Mouse (Mus musculus) layer of hippocampus, postnatal 14 days (tissue): ENCODE results near the gene Zfp981. TPM values are rescaled to one million over a fixed set of nuclear protein-coding genes. Genes with fewer than 3 reads are reported as not detected.
"Not testable (repeated sequence)": the region's sequence is repeated elsewhere in the genome, so short reads cannot be mapped to it uniquely, and the experiment has no call there.

Source experiments
- DNase-seq, 2 experiments: peaks; one replicate each; pipeline ENCODE4 v3.0.0; 2021 to 2022; ENCODE audit warnings: low spot score in 2 of 2, mixed read lengths in 1 of 2
- long read RNA-seq, 2 experiments: library from polyadenylated mRNA; stranded (forward); transcript quantifications; one replicate each; pipeline ENCODE4 v2.0.0; 2021
- total RNA-seq, 2 experiments: library from RNA; stranded (reverse); gene quantifications; 2 replicates each; pipeline ENCODE4 v1.2.3; 2021

Gene Zfp981
- total RNA-seq = under 1 TPM; 0.48 to 0.83 TPM
- long read RNA-seq, experiment 1, partial matches to known transcripts = 0 of 10 reads
- long read RNA-seq, experiment 1, other reads (novel, unspliced or antisense) = 10 of 10 reads
- long read RNA-seq, experiment 2, partial matches to known transcripts = 4 of 24 reads
- long read RNA-seq, experiment 2, other reads (novel, unspliced or antisense) = 20 of 24 reads

DNA sequence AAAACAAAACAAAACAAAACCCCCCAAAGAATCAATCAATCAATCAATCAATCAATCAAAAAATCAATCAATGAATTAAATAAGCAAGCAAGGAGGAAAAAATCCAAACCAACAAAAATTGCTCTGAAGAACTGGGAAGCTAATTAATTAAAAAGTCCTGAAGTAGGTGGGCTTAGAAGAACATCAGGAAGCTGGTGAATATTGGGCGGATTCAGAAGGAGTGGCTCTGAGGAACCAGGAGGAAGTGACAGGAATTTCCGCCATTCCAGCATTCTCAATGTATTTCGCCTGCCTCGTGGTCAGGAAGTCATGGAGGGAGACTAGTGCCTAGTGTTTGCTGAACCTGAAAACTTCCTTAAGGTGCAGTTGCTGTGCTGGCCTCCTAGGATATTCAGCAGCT is at the start of gene Zfp981:
Zfp981 (plus strand) TSS at position 301 of the 400 bp plus-strand sequence.
- not testable (repeated sequence) for DNase-seq

DNA sequence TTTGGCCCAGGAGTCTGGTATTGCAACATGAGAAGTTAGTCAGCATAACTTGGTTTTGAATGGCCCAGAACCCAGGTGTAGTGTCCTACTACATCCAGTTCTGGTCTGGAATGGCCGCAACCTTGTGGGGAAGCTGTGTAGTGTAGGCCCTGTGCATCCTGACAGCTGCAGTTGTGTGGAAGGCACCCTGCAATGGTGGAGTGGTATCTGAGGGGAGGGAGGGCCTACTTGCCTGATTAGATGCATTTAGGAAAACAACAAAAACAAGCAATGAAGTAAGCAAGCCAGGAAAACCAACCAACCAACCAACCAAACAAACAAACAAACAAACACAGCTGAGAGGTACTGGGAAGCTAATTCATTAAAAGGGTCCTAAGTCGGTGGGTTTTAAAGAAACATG is 49.3 kb upstream of the Zfp981 start:
- not testable (repeated sequence) for DNase-seq

DNA sequence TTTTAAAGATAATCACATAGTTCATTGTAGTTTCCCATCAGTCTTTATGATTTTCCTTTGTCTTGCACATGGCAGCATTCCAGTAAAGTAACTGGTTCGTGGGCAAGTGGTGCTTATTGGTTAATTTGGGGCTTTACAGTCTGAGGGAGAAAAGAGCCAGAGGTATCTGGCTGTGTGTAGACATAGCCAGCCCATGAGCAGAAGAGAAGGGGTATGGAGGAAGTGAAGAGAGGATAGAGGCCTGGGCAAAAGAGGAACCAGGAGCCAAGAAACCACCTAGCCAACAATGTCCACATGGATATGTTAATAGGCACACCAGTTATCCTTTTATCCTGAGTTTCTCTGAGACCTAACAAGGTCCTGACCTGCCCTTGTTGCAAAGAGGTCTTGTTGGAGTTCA is 47.7 kb upstream of the Zfp981 start:
- not testable (repeated sequence) for DNase-seq

DNA sequence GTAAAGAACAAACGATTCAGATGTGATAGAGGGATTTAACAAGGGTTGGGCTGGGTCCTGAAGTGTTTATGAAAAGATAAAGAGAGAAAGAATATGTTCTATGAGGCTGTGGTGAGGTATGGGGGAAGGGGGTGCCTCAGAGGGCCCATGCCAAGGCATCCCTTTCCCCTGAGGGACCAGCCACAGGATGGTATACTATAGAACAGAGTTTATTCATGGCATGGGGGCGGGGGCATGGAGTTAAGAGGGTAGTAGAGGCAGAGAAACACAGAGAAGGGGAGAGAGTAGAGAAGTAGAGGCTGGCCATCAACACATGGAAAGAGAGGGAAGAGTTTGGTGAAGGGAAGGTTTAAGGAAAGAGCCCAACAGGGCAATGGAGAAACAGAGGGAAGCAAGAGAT is 46.9 kb upstream of the Zfp981 start:
- no peak for DNase-seq

DNA sequence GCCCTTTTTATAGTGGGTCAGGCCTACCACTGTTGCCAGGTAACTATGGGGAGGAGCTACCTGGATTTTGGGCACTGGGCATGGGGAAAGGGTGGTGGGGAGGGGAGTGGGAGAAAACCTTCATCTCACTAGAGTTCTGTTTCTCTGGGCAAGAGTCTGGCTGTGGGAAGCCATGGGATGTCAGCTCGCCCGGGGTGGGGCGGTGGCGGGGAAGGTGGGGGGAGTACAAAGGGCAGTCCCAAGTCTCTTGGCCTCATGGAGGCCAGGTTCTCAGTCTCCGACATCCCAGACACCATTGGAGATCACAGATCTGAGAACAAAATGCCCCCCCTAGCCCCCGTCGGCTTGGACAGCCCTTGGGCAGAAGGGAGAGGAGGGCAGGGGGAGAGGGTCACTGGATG is 46.5 kb upstream of the Zfp981 start:
- DNase-seq = no peak

DNA sequence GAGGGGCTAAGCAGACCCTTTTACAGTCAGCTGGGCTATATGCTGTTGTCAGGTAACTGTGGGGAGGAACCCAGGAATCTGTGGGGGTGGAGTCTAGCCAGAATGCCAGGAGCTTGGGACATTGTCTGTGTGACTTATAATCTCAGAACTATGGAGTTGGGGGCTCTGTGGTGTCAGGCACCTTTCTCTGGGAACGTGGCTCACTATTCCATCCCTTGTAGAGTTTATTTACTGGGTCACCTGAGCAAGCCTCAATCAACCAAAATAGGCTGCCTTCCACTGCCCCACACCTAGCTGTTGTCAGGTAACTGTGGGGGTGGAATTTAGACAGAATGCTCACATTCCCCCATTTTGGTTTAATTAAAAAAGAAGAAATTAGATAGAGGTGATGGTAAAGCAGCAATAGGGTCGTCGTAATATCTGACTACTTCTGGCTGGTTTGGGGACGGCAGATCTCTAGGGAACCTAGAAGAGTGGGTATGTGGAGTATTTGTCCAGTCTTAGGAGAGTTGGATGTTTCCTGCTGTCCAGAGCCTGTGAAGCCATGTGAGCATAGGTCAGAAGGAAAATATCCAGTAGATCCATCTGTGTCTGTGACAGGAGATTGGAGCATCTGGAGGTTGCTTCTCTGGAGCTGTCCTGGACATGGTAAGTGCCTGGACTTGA is 45.6 kb upstream of the Zfp981 start:
- no peak for DNase-seq

DNA sequence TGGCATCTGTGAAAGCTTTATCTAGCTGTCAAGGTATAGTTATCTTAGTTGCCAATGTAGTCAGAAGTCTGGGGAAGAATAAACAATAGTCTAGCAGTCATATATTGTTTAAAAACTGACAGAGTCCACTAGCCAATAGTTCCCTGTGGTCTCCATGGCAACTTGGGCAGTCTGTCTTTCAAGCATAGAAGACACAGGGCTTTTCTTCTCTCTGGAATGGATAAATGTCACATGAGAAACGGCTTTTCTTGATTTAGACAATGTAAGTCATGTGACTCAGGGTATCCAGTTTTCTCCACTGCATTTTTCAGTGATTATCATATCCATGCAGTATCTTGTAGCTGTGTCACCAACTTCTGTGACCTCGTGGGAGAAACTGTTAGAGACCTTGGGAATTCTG is 44.7 kb upstream of the Zfp981 start:
- no peak for DNase-seq

DNA sequence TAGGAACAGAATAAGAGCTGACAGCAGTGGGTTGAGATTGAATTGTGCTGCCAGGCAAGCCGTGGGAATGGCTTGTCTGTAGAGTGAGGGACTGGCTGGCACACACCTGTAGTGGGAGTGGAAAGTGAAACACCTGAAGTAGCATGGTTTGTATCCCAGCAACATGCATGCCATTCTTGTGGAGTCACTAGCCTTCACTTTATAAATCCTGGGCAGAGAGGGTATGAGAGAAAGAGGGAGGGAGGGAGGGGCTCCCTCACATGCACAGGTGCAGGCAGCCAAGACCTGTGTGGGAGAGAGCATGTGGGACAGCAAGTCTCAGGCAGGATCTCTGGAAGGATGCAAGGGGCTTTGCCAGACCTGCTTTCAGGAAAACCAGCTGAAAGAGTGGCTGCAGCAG is 44.1 kb upstream of the Zfp981 start:
- DNase-seq = no peak

DNA sequence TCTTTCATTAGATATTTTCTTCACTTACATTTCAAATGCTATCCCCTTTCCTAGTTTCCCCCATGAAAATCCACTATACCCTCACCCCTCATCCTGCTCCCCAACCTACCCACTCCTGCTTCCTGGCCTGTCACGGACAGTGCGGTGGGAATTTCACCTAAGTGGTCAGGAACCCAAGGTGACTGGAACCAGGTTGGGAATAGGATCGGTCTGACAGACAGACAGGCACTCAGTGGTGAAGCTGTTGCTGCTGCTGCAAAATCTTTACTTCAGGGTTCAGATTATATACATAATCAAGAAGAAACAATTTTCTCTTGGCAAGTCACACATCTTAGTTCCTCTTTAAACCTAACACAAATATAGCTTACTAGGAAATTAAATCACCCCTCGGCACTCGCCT is 42.0 kb upstream of the Zfp981 start:
- not testable (repeated sequence) for DNase-seq

DNA sequence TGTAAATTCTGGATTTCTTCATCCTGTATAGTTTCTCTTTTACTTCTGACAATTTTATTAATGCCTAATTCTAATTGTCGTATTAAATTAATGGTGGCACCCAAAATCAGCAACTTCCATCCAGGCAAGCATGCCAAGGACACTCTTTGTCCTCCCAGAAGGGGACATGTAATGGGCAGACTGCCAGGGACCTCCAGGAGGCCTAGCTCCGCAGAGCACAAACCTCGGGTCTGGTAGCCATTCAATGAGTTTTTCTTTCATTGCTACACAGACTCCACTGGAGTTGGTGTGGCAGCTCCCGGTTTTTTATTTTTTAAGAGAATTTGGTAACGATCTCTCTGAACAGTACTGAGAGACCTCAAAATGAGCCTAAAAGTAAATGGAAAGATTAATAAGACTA is 41.1 kb upstream of the Zfp981 start:
- not testable (repeated sequence) for DNase-seq

DNA sequence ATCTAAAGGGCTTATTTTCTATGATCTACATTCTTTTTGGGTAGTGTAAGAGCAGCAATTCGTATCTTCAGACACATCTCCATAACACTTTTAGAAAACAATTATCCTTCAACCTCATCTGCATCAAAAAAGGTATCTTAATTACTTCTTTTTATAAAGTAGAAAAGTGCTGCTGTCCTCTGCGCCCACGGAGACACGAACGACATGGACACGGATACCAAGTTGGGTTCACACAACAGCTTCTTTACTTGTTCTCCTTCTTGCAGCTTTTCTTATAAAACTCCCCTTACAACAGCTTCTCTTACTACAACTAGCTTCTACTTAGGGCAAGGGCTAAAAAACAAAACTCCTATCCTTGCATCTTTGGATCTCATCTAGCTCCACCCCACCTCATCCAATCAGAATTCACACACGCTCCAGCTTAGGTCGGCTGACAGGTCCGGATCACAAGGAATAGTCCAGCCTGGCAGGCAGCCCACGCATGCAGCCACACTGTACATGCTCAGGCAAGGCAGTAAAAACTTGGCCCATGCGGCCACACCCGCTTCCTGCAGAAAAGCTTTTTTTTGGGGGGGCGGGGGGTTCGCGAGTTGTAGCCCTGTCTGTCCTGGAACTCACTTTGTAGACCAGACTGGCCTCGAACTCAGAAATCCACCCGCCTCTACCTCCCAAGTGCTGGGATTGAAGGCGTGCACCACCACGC is 38.0 kb upstream of the Zfp981 start:
- not testable (repeated sequence) for DNase-seq

DNA sequence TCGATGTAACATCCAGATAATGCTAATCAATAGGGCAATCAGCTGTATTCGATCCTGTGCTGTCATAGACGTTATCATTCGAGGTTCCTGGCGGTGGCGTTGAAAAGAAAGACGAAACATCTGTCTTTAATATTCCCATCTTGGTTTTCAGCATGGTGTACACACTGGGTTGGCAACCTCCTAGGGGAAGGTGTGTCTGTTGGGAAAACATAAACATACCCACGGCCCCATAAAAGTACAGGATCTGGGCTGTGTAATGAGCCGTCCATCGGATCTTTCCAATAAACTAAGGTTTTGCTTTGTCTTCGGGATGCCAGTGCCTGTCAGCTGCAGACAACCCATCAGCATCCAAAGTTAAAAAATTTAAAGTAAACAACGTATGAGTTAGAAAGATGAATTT is 31.8 kb upstream of the Zfp981 start:
- not testable (repeated sequence) for DNase-seq

DNA sequence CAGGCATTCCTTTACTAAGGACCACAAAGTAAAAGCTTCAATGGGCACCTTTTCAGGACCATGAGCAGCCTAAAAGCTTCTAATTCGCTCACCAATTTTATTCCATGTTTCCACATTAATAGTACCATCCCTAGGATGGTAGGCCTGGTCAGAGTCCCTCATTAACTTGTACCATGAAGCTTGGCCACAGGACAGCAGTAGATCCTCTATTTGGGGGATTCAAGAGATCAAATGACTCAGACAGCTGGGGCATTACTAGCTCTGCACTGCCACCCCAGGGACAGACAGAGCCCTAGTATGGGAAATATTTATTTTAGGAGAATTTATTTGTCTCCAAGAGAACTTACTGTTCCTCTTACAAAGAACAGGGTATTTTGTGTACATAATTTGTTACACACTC is 27.6 kb upstream of the Zfp981 start:
- DNase-seq = not testable (repeated sequence)

DNA sequence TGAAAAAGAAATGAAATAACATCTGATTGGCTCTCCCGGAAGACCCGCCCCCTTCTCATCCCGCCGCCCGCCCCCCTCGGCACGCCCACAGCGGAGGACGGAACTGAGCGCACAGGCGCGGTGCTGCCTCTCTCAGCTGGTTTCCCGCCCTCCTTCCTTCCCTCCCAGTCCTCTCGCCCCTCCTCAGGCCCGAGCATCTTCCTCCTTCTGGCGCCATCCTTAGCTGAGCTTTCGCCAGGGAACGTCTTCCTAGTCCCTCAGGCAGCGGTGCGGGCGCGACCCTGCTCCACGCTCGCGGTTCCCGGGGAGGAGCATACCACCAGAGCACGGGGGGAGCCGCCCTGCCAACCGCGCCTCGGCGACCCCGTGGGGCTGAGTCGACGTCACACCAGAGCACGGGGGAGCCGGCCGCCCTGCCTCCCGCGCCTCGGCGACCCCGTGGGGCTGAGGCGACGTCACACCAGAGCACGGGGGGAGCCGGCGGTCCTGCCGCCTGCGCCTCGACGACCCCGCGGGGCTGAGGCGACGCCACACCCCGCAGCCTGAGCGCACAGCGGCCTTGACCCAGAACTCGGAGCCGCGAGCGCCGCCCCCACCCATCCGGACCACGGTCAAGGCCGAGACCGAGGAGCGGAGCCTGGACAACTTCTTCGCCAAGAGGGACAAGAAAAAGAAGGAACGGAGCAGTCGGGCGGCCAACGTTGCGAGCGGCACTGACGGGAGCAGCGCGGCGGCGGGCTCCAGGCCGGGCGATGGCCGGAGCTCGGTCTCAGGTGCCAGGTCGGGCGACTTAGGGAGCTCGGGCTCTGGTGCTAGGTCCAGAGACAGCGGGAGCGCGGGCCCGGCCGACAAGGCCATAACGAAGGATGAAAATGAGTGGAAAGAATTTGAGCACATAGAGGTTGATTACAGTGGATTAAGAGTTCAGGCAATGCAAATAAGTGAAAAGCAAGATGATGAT is 26.8 kb upstream of the Zfp981 start:
- not testable (repeated sequence) for DNase-seq

DNA sequence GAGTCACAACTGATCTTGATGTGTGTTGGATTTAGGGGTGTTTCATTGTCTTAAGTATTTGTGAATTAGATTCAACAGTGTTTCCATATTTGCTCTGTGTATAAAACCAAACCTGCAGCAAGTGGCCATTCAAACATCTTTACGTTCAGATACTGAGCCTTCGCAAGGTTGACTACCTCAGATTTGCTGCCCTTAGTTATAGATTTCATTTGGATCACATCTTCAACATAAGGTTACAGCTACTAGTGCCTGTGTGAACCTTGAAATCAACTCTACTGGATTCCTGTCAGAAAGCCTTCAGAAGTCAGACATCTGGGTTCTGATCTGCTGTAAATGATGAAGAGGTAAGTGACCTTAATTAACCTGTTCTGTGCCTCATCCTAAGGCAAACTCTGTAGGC is 25.6 kb upstream of the Zfp981 start:
- DNase-seq = not testable (repeated sequence)

DNA sequence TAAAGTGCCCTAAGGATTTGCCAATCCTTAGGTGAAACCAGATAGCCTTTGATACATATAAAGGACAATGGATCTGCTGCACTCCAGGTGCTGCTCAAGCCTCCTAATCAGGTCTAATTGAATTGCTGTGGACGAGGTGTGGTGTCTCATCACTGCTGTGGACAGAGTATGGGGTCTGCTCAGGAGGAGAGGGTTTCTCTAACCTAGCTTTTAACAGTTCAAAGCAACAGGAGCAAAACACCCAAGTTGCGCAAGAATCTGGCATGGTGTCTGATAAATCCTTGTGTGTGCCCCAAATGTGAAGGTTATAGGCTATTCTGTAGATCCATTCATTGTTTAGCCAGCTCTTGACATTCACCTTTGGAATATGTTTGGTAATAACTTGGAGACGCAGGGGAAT is 24.9 kb upstream of the Zfp981 start:
- not testable (repeated sequence) for DNase-seq

DNA sequence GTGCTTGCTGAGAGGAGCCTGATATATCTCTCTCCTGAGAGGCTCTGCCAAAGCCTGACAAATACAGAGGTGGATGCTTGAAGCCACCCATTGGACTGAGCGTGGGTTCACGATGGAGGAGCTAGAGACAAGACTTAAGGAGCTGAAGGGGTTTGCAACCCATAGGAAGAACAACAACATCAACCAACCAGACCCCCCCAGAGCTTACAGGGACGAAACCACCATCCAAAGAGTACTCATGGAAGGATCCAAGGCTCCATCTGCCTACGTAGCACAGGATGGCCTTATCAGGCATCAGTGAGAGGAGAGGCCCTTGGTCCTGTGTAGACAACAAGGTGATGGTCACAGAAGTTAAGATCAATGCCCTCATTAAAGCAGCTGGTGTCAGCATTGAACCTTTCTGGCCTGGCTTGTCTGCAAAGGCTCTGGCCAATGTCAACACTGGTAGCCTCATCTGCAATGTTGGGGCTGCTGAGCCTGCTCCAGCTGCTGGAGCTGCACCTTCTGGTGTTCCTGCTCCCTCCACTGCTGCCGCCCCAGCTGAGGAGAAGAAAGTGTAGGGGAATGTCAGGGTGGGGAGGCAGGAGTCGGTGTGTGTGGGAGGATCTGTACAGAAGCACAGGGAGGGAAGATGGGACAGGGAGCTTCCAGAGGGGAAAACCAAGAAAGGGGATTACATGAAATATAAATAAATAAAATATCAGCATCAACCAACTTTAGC is 21.3 kb upstream of the Zfp981 start:
- not testable (repeated sequence) for DNase-seq

DNA sequence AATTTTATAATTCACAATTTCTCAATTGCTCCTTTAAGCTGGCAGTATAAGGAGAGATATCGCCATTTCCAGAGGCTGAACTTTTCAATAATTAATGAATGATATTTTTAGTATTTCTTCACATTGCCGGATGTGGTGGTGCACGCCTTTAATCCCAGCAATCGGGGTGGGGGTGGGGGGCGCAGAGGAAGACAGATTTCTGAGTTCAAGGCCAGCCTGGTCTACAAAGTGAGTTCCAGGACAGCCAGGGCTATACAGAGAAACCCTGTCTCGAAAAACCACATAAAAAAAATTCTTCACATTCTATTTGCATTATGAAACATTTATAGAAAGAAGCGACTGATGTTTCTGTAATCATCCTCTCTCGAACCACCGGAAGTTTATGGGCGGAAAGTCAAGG is 19.3 kb upstream of the Zfp981 start:
- not testable (repeated sequence) for DNase-seq

DNA sequence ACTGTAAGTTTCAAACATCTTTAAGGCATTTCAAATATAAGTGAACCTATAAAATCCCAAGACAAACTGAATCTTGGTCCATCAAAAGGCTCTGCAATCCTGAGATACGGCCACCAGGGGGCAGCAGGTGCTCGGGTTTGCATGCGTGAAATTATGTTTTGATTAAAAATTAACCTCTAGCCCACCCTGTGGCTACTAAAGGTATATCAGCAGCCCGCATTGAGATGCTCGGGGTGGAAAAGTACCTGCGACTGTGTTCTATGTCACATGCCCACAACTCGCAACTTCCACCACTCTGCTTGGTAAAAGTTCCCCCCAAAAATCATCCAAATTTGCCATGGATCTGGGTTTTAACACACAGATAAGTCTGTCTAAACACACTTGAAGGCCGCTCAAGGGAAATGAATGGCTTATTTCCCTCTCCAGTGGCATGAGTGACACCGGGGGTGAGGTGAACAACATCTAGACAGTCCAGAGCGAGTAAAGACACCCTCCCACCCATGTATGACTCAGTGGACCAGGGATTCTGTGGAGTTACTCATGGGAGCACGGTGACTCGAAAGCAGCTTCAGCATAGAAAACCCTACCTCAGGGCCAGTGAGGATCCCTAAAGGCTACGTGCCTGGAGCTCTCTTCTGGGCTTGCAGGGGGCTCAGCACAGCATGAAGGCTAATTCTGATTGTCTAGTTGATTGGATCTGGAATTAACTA is 18.1 kb upstream of the Zfp981 start:
- DNase-seq = not testable (repeated sequence)

DNA sequence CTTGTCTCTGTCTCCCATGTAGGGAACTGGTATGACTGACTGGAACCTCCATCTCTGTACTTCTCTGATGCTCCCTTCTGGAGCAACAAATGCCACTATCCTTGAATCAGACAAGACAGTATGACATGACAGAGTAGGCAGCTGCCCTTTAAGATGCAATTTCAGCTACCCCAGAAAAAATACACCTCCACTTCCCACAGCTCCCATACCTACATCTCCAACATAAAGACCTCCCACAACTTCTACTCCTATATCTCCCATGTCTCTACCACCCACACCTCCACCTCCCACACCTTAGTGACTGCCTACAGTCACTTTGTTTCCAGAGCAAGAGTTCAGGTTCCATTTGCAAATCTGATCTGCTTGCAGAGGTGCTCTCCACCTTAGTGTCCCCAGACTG is 17.2 kb upstream of the Zfp981 start:
- DNase-seq = not testable (repeated sequence)
